Mouse (Mus musculus) retina, postnatal 1 day (tissue): ENCODE measurements around the gene Prkca.
A peak's percentile ranks its signal among the peaks of the same experiment; 100 is the strongest.
"Not testable (repeated sequence)": the region's sequence is repeated elsewhere in the genome, so short reads cannot be mapped to it uniquely, and the experiment has no call there.

Experiments used
- DNase-seq: peaks from one replicate; pipeline ENCODE4 v3.0.0-alpha.2; 2012

Prkca gene

GRCm38 (mm10) chr11:108094796-108095195 lies 248.9 kb downstream of the Prkca start:
- DNase-seq, result no peak

- DNase-seq, result no peak
Observed at GRCm38 (mm10) chr11:108093248-108093647, 250.5 kb downstream of the Prkca start.

- no peak for DNase-seq
Observed at GRCm38 (mm10) chr11:108091238-108091637, 252.5 kb downstream of the Prkca start.

- DNase-seq, result peak; percentile 41
Observed at GRCm38 (mm10) chr11:108090706-108091105, 253.0 kb downstream of the Prkca start.

- no peak for DNase-seq
Observed at GRCm38 (mm10) chr11:108088063-108088462, 255.7 kb downstream of the Prkca start.

- not testable (repeated sequence) for DNase-seq
Observed at GRCm38 (mm10) chr11:108087105-108087700, 256.5 kb downstream of the Prkca start.

- DNase-seq, result no peak
Observed at GRCm38 (mm10) chr11:108082673-108083072, 261.1 kb downstream of the Prkca start.

- DNase-seq, result no peak
Observed at GRCm38 (mm10) chr11:108079946-108080650, 263.6 kb downstream of the Prkca start.

- no peak for DNase-seq
Observed at GRCm38 (mm10) chr11:108079454-108079853, 264.3 kb downstream of the Prkca start.

- no peak for DNase-seq
Observed at GRCm38 (mm10) chr11:108077514-108077913, 266.2 kb downstream of the Prkca start.

GRCm38 (mm10) chr11:108072606-108073243 lies 271.0 kb downstream of the Prkca start:
- peak; percentile 51 for DNase-seq

GRCm38 (mm10) chr11:108071230-108071629 lies 272.5 kb downstream of the Prkca start:
- no peak for DNase-seq

- DNase-seq, result no peak
Observed at GRCm38 (mm10) chr11:108070038-108070437, 273.7 kb downstream of the Prkca start.

- DNase-seq, result no peak
Observed at GRCm38 (mm10) chr11:108068430-108068829, 275.3 kb downstream of the Prkca start.

- DNase-seq, result no peak
Observed at GRCm38 (mm10) chr11:108067161-108067560, 276.6 kb downstream of the Prkca start.

- no peak for DNase-seq
Observed at GRCm38 (mm10) chr11:108064401-108064800, 279.3 kb downstream of the Prkca start.

GRCm38 (mm10) chr11:108063096-108063495 lies 280.6 kb downstream of the Prkca start:
- DNase-seq, result no peak

GRCm38 (mm10) chr11:108061571-108062479 lies 281.9 kb downstream of the Prkca start:
- no peak for DNase-seq

- no peak for DNase-seq
Observed at GRCm38 (mm10) chr11:108057138-108057537, 286.6 kb downstream of the Prkca start.

GRCm38 (mm10) chr11:108054647-108055046 lies 289.1 kb downstream of the Prkca start:
- DNase-seq, result no peak

- DNase-seq, result no peak
Observed at GRCm38 (mm10) chr11:108053746-108054145, 290.0 kb downstream of the Prkca start.

GRCm38 (mm10) chr11:108041669-108042068 lies 302.1 kb downstream of the Prkca start:
- no peak for DNase-seq

- no peak for DNase-seq
Observed at GRCm38 (mm10) chr11:108040823-108041222, 302.9 kb downstream of the Prkca start.
